Mouse (Mus musculus) G1E (cell line): ENCODE results near the gene Kbtbd4.

Source experiments
- CTCF ChIP-seq: IDR thresholded peaks from 2 replicates; pipeline ENCODE4 v1.5.1; 2012; ENCODE audit warnings: low read depth, low read length, inconsistent platforms, mixed read lengths
- GATA1 ChIP-seq: IDR thresholded peaks from 2 replicates; pipeline ENCODE4 v1.6.1; 2012; ENCODE audit warnings: borderline replicate concordance, low read length, inconsistent platforms, mixed read lengths
- POLR2AphosphoS5 ChIP-seq: IDR thresholded peaks from 2 replicates; pipeline ENCODE4 v1.6.1; 2012; ENCODE audit warnings: low read depth, low read length, inconsistent platforms; ENCODE audit not compliant: insufficient replicate concordance
- TAL1 ChIP-seq: conservative IDR thresholded peaks from 2 replicates; pipeline ENCODE4 v1.6.1; 2012; ENCODE audit warnings: low read depth, low read length, inconsistent platforms, mixed read lengths

DNA sequence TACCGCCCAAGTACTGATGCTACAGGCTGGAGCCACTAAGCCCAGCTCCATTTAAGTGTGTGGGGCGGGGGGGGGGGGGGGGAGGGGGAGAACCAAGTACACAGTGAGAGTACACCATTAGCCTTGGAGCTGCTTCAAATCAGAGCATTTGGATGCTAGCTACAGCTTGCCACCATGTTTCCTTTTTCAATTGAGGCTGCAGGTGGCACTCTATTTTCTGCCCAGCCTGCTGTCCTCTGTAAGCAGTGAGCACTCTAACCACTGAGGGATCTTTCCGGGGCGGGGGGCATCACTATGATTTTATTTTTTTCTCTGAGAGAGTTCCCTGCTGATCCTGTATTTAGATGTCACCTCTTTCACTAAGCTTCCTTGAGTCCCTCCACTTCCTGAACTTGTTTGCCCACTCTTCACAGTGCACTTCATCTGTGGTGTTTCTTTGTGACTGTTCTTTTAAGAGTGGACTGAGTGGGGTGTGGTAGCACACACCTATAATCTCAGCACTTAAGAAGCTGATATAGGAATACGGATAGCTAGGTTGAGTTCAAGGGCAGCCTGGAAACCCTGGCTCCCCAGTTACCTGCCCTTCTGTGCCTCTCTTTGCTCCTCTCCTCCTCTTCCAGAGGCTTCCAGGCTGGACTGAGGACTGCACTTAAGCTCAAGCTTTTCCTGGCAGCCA is 26.8 kb upstream of the Kbtbd4 start:
- TF ChIP-seq CTCF (no peak), GATA1 (no peak), POLR2AphosphoS5 (no peak), TAL1 (no peak)
